Mouse (Mus musculus) liver, adult 2 months (tissue): ENCODE measurements around the gene Cdh13. TPM values are rescaled to one million over a fixed set of nuclear protein-coding genes. Genes with fewer than 3 reads are reported as not detected.

Source experiments
- DNase-seq: peaks from one replicate; pipeline ENCODE4 v3.0.0-alpha.2; 2011; ENCODE audit warnings: low read depth, low spot score; ENCODE audit errors: extremely low read depth
- H3K27ac ChIP-seq: fragments of 200-500 bp; replicated peaks from 2 replicates; pipeline ENCODE4 v1.5.1; 2012; ENCODE audit warnings: low read depth, mild to moderate bottlenecking, control low read depth, inconsistent platforms, low read length; ENCODE audit not compliant: insufficient read depth
- H3K27me3 ChIP-seq: fragments of 200-500 bp; 2 replicates; pipeline ENCODE4 v1.6.1; 2012; ENCODE audit warnings: mild to moderate bottlenecking, moderate library complexity, low read length, inconsistent platforms; ENCODE audit not compliant: control insufficient read depth, insufficient read depth
- H3K36me3 ChIP-seq: fragments of 200-500 bp; 2 replicates; pipeline ENCODE4 v1.6.1; 2012; ENCODE audit warnings: low read length, inconsistent platforms; ENCODE audit not compliant: control insufficient read depth, insufficient read depth
- H3K4me1 ChIP-seq: fragments of 200-500 bp; 2 replicates; pipeline ENCODE4 v1.6.1; 2011; ENCODE audit warnings: low read length; ENCODE audit not compliant: control insufficient read depth, insufficient read depth
- H3K4me3 ChIP-seq: fragments of 200-500 bp; 2 replicates; pipeline ENCODE4 v1.5.1; 2011; ENCODE audit warnings: low read depth, mild to moderate bottlenecking, control low read depth, low read length, moderate library complexity; ENCODE audit not compliant: insufficient read depth
- H3K79me2 ChIP-seq: fragments of 200-500 bp; 2 replicates; pipeline ENCODE4 v1.6.1; 2012; ENCODE audit warnings: inconsistent platforms, mild to moderate bottlenecking, low read length, moderate library complexity; ENCODE audit not compliant: control insufficient read depth, insufficient read depth
- H3K9ac ChIP-seq: fragments of 200-500 bp; 2 replicates; pipeline ENCODE4 v1.6.1; 2012; ENCODE audit warnings: low read depth, mild to moderate bottlenecking, control low read depth, inconsistent platforms, low read length
- CTCF ChIP-seq: fragments of 200-500 bp; IDR thresholded peaks from 2 replicates; pipeline ENCODE4 v1.5.1; 2011; ENCODE audit warnings: low read depth, low read length, control low read depth
- POLR2A ChIP-seq: fragments of 200-500 bp; IDR thresholded peaks from 2 replicates; pipeline ENCODE4 v1.6.1; 2011; ENCODE audit warnings: low read length, control low read depth; ENCODE audit not compliant: insufficient read depth; ENCODE audit errors: extremely low read depth
- WGBS: fragments of 180-500 bp; shearing (Covaris S2); methylation state at CpG from one replicate; pipeline ENCODE4 v1.1.7; 2018; 5-methylcytosine and 5-hydroxymethylcytosine counted together
- polyA plus RNA-seq: library from polyadenylated mRNA; depleted of rRNA; stranded (reverse); fragments of >200 nt; gene quantifications from 2 replicates; pipeline ENCODE4 v1.2.3, GENCODE M21; 2012
- total RNA-seq: library from RNA; depleted of rRNA; stranded (reverse); fragments of >200 nt; gene quantifications from 2 replicates; pipeline ENCODE4 v1.2.3, GENCODE M21; 2014

Cdh13 gene
- total and polyA plus RNA-seq, 2 experiments: 1.5 to 2.1 TPM

GRCm38 (mm10) chr8:118852861-118853260 is 569.3 kb downstream of the Cdh13 start:
- 82% methylated on average over 12 of the region's 12 CpGs for WGBS
- Histone ChIP-seq H3K27ac (no peak overlapping the region), H3K36me3 (no peaks in the 10 kb centered on the region), H3K79me2 (no peaks in the 10 kb centered on the region), H3K4me3 (no peak overlapping the region), H3K4me1 (no peaks in the 10 kb centered on the region), H3K27me3 (no peaks in the 10 kb centered on the region), H3K9ac (no peak overlapping the region)
- DNase-seq: no peak
- TF ChIP-seq POLR2A (no peak), CTCF (no peak)

DNA sequence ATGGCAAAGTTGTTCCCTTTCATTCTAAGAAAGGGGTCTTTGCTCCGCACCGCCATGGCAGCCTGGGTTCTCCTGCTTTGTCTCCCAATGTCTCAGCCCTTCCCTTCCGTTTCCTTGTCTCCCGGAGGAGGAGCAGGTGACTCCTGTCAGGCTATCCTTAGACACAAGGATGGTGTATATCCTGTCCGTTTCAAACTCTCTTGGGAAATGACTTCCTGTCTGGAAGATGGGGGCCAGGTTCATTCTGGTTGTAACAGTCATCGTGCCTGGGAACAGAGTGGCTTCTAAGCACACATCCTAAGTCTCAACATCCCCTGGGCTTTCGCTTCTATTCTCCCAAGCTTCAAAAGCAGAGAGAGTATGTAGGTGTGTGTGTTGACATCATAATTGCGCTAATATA is 571.1 kb downstream of the Cdh13 start:
- no peak for DNase-seq
- WGBS: 74% methylated on average over 8 of the region's 8 CpGs
- Histone ChIP-seq H3K79me2 (no peaks in the 10 kb centered on the region), H3K36me3 (no peaks in the 10 kb centered on the region), H3K9ac (no peak overlapping the region), H3K4me1 (no peaks in the 10 kb centered on the region), H3K4me3 (no peak overlapping the region), H3K27ac (no peak overlapping the region), H3K27me3 (no peaks in the 10 kb centered on the region)
- TF ChIP-seq CTCF (no peak), POLR2A (no peak)

- 77% methylated on average over 6 of the region's 6 CpGs for WGBS
- H3K27ac ChIP-seq: no peak overlapping the region
- H3K9ac ChIP-seq: no peak overlapping the region
- no peaks in the 10 kb centered on the region for H3K79me2 ChIP-seq
- no peak for DNase-seq
- no peaks in the 10 kb centered on the region for H3K27me3 ChIP-seq
- no peak for TF ChIP-seq POLR2A
- no peak for TF ChIP-seq CTCF
- no peaks in the 10 kb centered on the region for H3K36me3 ChIP-seq
- H3K4me3 ChIP-seq: no peak overlapping the region
- no peaks in the 10 kb centered on the region for H3K4me1 ChIP-seq
These were observed 582.8 kb downstream of the Cdh13 start for GRCm38 (mm10) chr8:118866332-118866731.

DNA sequence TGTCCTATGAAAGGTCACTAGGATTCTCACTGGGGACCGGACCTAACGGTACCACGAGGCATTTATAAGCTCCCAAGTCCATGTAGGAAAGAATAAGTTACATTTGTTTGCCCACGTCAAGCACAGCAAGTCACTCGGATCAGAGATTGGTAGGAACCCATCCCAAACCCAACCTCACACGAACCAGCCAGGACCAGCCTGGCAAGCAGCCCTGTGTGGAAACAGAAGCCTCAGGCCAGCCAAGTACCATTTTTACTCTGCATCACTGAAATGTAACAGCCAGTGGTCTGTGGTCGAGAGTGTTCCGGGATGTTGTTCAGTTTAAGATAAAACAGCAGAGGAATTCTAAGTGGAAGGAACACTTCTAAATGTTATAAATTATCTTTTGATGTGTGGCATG is 587.2 kb downstream of the Cdh13 start:
- 85% methylated on average over 8 of the region's 8 CpGs for WGBS
- H3K36me3 ChIP-seq: no peaks in the 10 kb centered on the region

DNA sequence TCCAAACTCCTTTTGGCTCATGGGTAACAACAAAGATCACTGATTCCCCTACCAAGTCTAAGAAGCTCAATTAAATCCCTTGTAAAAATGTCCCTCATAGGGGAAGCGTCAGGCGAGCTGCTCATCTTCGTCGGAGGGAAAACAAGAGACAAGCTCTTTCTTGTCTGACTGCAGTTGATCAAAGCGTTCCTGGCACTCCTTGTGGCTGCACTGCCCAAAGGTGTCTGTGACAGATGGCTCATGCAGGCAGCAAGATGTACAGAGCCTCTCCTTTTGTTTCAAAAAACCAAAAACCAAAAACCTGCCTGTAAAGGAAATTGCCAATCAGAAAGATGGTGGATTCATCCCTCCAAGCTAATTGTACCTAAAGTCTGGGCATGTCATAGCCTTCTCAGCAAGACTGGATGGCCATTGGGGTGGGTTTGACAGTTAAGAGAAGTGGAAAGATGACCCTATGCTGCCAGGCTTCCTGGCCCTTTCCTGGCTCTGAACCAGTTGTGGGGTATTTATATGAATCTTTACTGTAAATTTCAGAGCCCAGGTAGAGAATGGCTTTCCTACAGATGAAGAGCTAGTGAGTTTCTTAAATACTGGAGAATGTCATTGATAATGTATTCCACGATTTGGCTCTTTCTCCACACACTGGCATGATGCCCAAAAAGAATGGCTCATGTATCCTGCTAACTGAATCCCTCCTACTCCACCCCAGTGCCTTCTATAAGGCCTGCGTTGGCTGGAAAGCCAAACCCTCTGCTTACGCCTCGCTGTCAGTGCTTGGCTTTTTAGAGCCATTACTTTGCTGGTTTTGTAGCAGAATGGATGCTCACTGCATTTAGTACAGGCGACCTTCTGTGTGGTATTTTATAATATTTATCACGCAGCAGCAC is 596.6 kb downstream of the Cdh13 start:
- H3K27ac ChIP-seq: no peak overlapping the region
- no peak for DNase-seq
- no peak for TF ChIP-seq POLR2A
- TF ChIP-seq CTCF: no peak
- H3K79me2 ChIP-seq: no peaks in the 10 kb centered on the region
- H3K9ac ChIP-seq: no peak overlapping the region
- H3K27me3 ChIP-seq: no peaks in the 10 kb centered on the region
- no peaks in the 10 kb centered on the region for H3K4me1 ChIP-seq
- H3K4me3 ChIP-seq: no peak overlapping the region
- H3K36me3 ChIP-seq: no peaks in the 10 kb centered on the region
- 82% methylated on average over 11 of the region's 11 CpGs for WGBS

More for the DNA sequence above, 587.2 kb downstream of the Cdh13 start:
- TF ChIP-seq CTCF (no peak), POLR2A (no peak)
- no peak overlapping the region for H3K4me3 ChIP-seq
- no peak overlapping the region for H3K27ac ChIP-seq
- no peak for DNase-seq
- no peaks in the 10 kb centered on the region for H3K27me3 ChIP-seq
- H3K79me2 ChIP-seq: no peaks in the 10 kb centered on the region
- H3K9ac ChIP-seq: no peak overlapping the region
- H3K4me1 ChIP-seq: no peaks in the 10 kb centered on the region

DNA sequence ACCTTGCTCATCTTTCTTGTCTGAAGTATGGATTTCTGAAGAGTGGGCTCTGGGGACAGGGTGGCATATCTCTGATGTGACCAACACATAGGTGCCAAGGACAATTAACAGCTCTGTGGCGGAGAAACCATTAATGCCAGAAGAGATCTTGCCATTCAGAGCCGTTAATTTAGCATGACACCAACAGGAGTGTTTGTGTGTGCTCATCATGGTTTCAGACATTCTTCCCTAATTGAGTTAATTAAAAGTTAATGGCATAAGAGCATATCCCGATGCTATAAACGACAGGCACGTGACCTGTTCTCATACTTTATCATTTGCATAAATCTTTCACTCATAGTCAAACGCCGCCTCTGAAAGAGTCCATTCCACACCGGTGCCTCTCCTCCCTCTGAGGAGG is 600.8 kb downstream of the Cdh13 start:
- no peak for DNase-seq
- Histone ChIP-seq H3K36me3 (no peaks in the 10 kb centered on the region), H3K27me3 (no peaks in the 10 kb centered on the region), H3K4me3 (no peak overlapping the region), H3K79me2 (no peaks in the 10 kb centered on the region), H3K9ac (no peak overlapping the region), H3K4me1 (no peaks in the 10 kb centered on the region), H3K27ac (no peak overlapping the region)
- WGBS: 88% methylated on average over 8 of the region's 8 CpGs
- no peak for TF ChIP-seq POLR2A
- no peak for TF ChIP-seq CTCF
